Comparison of ENCODE assay signal across 23 mouse cellular contexts in genomic region chr6:88708401-88709278, GRCm38 (mm10). TPM values are rescaled to one million over a fixed set of nuclear protein-coding genes. Genes with fewer than 3 reads are reported as not detected.
A peak's percentile ranks its signal among the peaks of the same experiment; 100 is the strongest.
DNase-seq lines count a peak whose midpoint lies in the region; ATAC-seq lines count a peak whose summit lies in the region.
"Had no signal": no experiment of that assay in that cellular context is flagged by ENCODE, and none has a peak within 500 bp of the region (broad histone marks: within the 10 kb centered on the region; RNA-seq: fewer than 3 reads in every experiment).

No protein-coding gene starts in this region.

- no peaks in the 10 kb centered on the region for H3K36me3 ChIP-seq in liver, embryonic 15.5 days (replicated peaks)
- no peaks in the 10 kb centered on the region for H3K36me3 ChIP-seq in forebrain, embryonic 16.5 days (ENCODE audit: control insufficient read depth, insufficient read depth)
- H3K36me3 ChIP-seq: embryonic facial prominence, embryonic 10.5 days; forebrain, embryonic 15.5 days; heart, embryonic 15.5 days; hindbrain, embryonic 10.5 days; limb, embryonic 12.5 days had no signal

- peaks cover 17% of the 10 kb centered on the region for H3K27me3 ChIP-seq in liver, embryonic 15.5 days
- H3K27me3 ChIP-seq in forebrain, embryonic 16.5 days (replicated peaks; ENCODE audit: control insufficient read depth, insufficient read depth, low read length), result no peaks in the 10 kb centered on the region
- H3K27me3 ChIP-seq: forebrain, embryonic 15.5 days; heart, embryonic 15.5 days; limb, embryonic 12.5 days had no signal

- peak; percentile 25 for DNase-seq in spleen, adult 12 weeks (ENCODE audit: low spot score)
- DNase-seq in spleen, adult 18-20 months, result no peak
- DNase-seq in ovary, adult 18-20 months (ENCODE audit: low spot score), result no peak
- DNase-seq in thymus, postnatal 25 days, result no peak
- DNase-seq: adrenal gland, postnatal 10 days; cerebellum, adult 11-12 months; heart, adult 18-20 months; kidney, adult 11 months; kidney, postnatal 14 days; lung, embryonic 14.5 days; lung, postnatal 36 days; retina, postnatal 1 day; right cerebral cortex, postnatal 4 days had no signal

- no peak overlapping the region for H3K4me3 ChIP-seq in liver, embryonic 15.5 days (replicated peaks)
- no peak overlapping the region for H3K4me3 ChIP-seq in forebrain, embryonic 16.5 days (replicated peaks; ENCODE audit: low read length)
- H3K4me3 ChIP-seq: embryonic facial prominence, embryonic 10.5 days; forebrain, embryonic 15.5 days; heart, embryonic 15.5 days; hindbrain, embryonic 10.5 days; limb, embryonic 12.5 days had no signal

- H3K4me1 ChIP-seq in liver, embryonic 15.5 days (replicated peaks), result peaks cover 24% of the 10 kb centered on the region
- H3K4me1 ChIP-seq in forebrain, embryonic 16.5 days (replicated peaks; ENCODE audit: control insufficient read depth, insufficient read depth, low read length), result no peaks in the 10 kb centered on the region
- H3K4me1 ChIP-seq: embryonic facial prominence, embryonic 10.5 days; hindbrain, embryonic 10.5 days; limb, embryonic 12.5 days had no signal

- H3K9ac ChIP-seq in liver, embryonic 15.5 days, result peak overlapping the region; percentile 30; the same call in 1 of the 2 replicates
- H3K9ac ChIP-seq in forebrain, embryonic 16.5 days (replicated peaks; ENCODE audit: low read depth, low read length), result no peak overlapping the region
- H3K9ac ChIP-seq: forebrain, embryonic 15.5 days; heart, embryonic 15.5 days; limb, embryonic 12.5 days; lung, embryonic 14.5 days had no signal

- peak overlapping the region; percentile 18 for H3K4me2 ChIP-seq in liver, embryonic 15.5 days
- no peak overlapping the region for H3K4me2 ChIP-seq in forebrain, embryonic 16.5 days (ENCODE audit: low read length)
- H3K4me2 ChIP-seq: forebrain, embryonic 15.5 days; heart, embryonic 15.5 days; limb, embryonic 12.5 days; lung, embryonic 14.5 days; midbrain, embryonic 11.5 days had no signal

- peak overlapping the region; percentile 79 for H3K27ac ChIP-seq in liver, embryonic 15.5 days (replicated peaks)
- no peak overlapping the region for H3K27ac ChIP-seq in forebrain, embryonic 16.5 days (ENCODE audit: low read length)
- H3K27ac ChIP-seq: embryonic facial prominence, embryonic 10.5 days; forebrain, embryonic 15.5 days; heart, embryonic 15.5 days; hindbrain, embryonic 10.5 days; hindbrain, postnatal 0 days; limb, embryonic 12.5 days had no signal

- H3K9me3 ChIP-seq in liver, embryonic 15.5 days (replicated peaks), result no peaks in the 10 kb centered on the region
- no peaks in the 10 kb centered on the region for H3K9me3 ChIP-seq in forebrain, embryonic 16.5 days (ENCODE audit: control insufficient read depth, low read length)
- H3K9me3 ChIP-seq: embryonic facial prominence, embryonic 10.5 days; forebrain, embryonic 15.5 days; heart, embryonic 15.5 days; hindbrain, embryonic 10.5 days; limb, embryonic 12.5 days had no signal

- ATAC-seq in erythroid progenitor cell, adult 5-6 weeks (replicated peaks; ENCODE audit: low FRiP score, poor library complexity, severe bottlenecking), result peak; percentile 82
- ATAC-seq in liver, embryonic 15.5 days (ENCODE audit: insufficient read depth), result peak; percentile 77
- ATAC-seq in forebrain, embryonic 16.5 days, result no peak
- ATAC-seq: forebrain, embryonic 15.5 days; hindbrain, postnatal 0 days had no signal

- 27% methylated on average over 8 of the region's 8 CpGs for WGBS in liver, embryonic 15.5 days (ENCODE audit: insufficient replicate concordance)
- 58% methylated on average over 8 of the region's 8 CpGs for WGBS in forebrain, embryonic 16.5 days

RNA-seq across cellular contexts. Expression of gene Mgll, which starts 15.6 kb away (rescaled TPM):
- total RNA-seq in erythroid progenitor cell, adult 5-6 weeks (2015; ENCODE audit: low replicate concordance), result 114 and 119 TPM in 2 replicates
- 92.5 and 112 TPM in 2 replicates for total RNA-seq in erythroid progenitor cell, adult 5-6 weeks (2017; ENCODE audit: low replicate concordance)
- polyA plus RNA-seq in liver, embryonic 15.5 days (2015; fragmentation: Nextera tagmentation; extraction: Ambion mirVana), result 69.7 and 71.6 TPM in 2 replicates
- 23.3 and 35.2 TPM in 2 replicates for polyA plus RNA-seq in forebrain, embryonic 16.5 days (2015; fragmentation: Nextera tagmentation; extraction: Ambion mirVana)
